Mouse (Mus musculus) hindbrain, embryonic 11.5 days (tissue): ENCODE results near the gene Gsdma2. TPM values are rescaled to one million over a fixed set of nuclear protein-coding genes. Genes with fewer than 3 reads are reported as not detected.
"Not testable (repeated sequence)": the region's sequence is repeated elsewhere in the genome, so short reads cannot be mapped to it uniquely, and the experiment has no call there.

Experiments
- ATAC-seq: fragments of 200-750 bp; cut with Nextera tagmentation; 2 replicates; pipeline ENCODE4 v1.8.0; 2017; ENCODE audit warnings: mild to moderate bottlenecking, moderate TSS enrichment, moderate library complexity; ENCODE audit not compliant: low FRiP score
- DNase-seq: peaks from one replicate; pipeline ENCODE4 v3.0.0-alpha.2; 2015; ENCODE audit warnings: low spot score
- H3K27ac ChIP-seq: fragments of 300-500 bp; sonication (generic); 2 replicates; pipeline ENCODE4 v1.5.1; 2014; ENCODE audit warnings: mild to moderate bottlenecking, low read depth, low read length
- H3K27me3 ChIP-seq: fragments of 300-500 bp; sonication (generic); 2 replicates; pipeline ENCODE4 v1.6.1; 2014; ENCODE audit warnings: mild to moderate bottlenecking, low read length, moderate library complexity, mixed read lengths; ENCODE audit not compliant: control insufficient read depth, insufficient read depth
- H3K36me3 ChIP-seq: fragments of 300-500 bp; sonication (generic); 2 replicates; pipeline ENCODE4 v1.6.1; 2014; ENCODE audit warnings: mild to moderate bottlenecking, low read length, moderate library complexity, mixed read lengths; ENCODE audit not compliant: control insufficient read depth, insufficient read depth
- H3K4me1 ChIP-seq: fragments of 300-500 bp; sonication (generic); replicated peaks from 2 replicates; pipeline ENCODE4 v1.6.1; 2014; ENCODE audit warnings: low read length, mixed read lengths; ENCODE audit not compliant: control insufficient read depth, insufficient read depth
- H3K4me2 ChIP-seq: fragments of 300-500 bp; sonication (generic); replicated peaks from 2 replicates; pipeline ENCODE4 v1.6.1; 2014; ENCODE audit warnings: mild to moderate bottlenecking, low read depth, low read length
- H3K4me3 ChIP-seq: fragments of 300-500 bp; sonication (generic); 2 replicates; pipeline ENCODE4 v1.5.1; 2014; ENCODE audit warnings: low read depth, low read length
- H3K9ac ChIP-seq: fragments of 300-500 bp; sonication (generic); 2 replicates; pipeline ENCODE4 v1.6.1; 2014; ENCODE audit warnings: low read depth, low read length
- H3K9me3 ChIP-seq: fragments of 300-500 bp; sonication (generic); 2 replicates; pipeline ENCODE4 v1.6.1; 2016; ENCODE audit warnings: low read length; ENCODE audit not compliant: control insufficient read depth
- WGBS: fragments of 180-500 bp; shearing (Covaris S2); extraction: QIAGEN DNeasy Blood & Tissue Kit; methylation state at CpG from one replicate; pipeline ENCODE4 v1.1.7; 2014; 5-methylcytosine and 5-hydroxymethylcytosine counted together
- polyA plus RNA-seq: library from polyadenylated mRNA; unstranded; fragments of >200 nt; fragmentation: Nextera tagmentation; extraction: Ambion mirVana; gene quantifications from 2 replicates; pipeline ENCODE4 v1.2.1, GENCODE M21; 2014

The Gsdma2 gene
- polyA plus RNA-seq, 1 experiment from 2014 or later: not detected

DNA sequence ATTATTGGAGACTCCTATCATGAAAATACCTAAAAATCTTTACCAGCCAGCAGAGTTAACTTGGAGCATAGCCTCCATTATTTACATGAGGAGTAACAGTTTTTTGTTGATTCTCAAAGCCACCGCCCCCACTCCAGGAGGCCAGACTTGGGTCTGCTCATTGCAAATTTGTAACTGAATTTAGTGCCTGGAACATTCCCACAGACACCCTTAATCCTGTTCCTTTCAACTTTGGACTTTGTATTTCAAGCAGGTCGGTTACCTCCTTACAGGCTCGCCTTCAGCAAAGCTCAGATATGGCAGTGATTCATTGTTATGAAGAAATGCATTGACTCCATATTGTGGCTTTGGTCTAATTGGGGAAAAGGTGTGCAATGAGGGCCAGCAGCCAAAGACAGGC lies 1.8 kb upstream of the Gsdma2 start:
- ATAC-seq (no peak), DNase-seq (no peak)
- Histone ChIP-seq H3K27me3 (no peaks in the 10 kb centered on the region), H3K27ac (no peak overlapping the region), H3K4me1 (no peaks in the 10 kb centered on the region), H3K4me2 (no peak overlapping the region), H3K9me3 (no peaks in the 10 kb centered on the region), H3K36me3 (no peaks in the 10 kb centered on the region), H3K9ac (no peak overlapping the region), H3K4me3 (no peak overlapping the region)
- WGBS: 80% methylated on average over 3 of the region's 3 CpGs

DNA sequence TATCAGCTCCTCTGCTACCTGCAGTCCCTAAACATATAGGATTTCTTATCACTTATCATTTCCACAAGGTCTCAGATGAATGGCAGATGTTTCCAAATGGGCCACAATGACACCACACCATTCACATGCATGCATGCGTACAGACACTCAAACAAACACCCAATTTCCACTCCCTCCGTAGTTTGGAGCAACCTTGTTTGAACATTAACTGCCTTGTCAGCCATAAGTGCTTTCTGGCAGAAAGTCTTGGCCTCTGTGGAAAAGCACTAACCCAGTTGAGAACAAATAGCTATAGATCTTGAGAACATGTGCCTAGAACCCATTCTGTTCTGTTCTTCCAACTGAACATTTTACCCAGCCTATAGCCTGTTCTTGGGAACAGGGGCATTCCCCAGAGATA lies 613 bp upstream of the Gsdma2 start:
- no peak overlapping the region for H3K9ac ChIP-seq

DNA sequence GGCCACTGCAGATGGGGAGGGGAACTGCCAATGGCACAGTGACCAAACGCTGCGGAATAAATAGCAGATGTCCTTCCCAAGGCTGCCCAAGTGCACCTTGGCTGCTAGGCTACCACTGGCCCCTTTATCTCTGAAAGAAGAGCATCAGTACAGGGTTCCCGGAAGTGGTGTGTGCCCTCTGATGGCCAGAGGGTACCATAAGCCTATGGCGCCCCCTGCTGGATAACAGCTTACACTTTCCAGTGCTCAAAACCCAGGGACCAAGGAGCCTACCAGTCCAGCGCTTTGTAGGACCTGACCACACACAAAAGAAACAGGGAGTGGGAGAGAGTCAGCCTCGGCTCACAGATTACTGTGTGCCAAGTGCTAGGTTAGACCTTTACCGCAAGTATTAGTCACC lies 8.5 kb downstream of the Gsdma2 start:
- H3K9ac ChIP-seq, H3K36me3 ChIP-seq, H3K27me3 ChIP-seq, H3K4me3 ChIP-seq, H3K4me1 ChIP-seq, H3K4me2 ChIP-seq, H3K9me3 ChIP-seq, ATAC-seq, H3K27ac ChIP-seq: not testable (repeated sequence)
- 13% methylated on average over 7 of the region's 7 CpGs for WGBS
- DNase-seq: peak; percentile 65

More for the DNA sequence above, 613 bp upstream of the Gsdma2 start:
- no peaks in the 10 kb centered on the region for H3K4me1 ChIP-seq
- DNase-seq: no peak
- no peak overlapping the region for H3K27ac ChIP-seq
- H3K4me2 ChIP-seq: no peak overlapping the region
- H3K9me3 ChIP-seq: no peaks in the 10 kb centered on the region
- WGBS: 74% methylated on average over 2 of the region's 2 CpGs
- H3K27me3 ChIP-seq: no peaks in the 10 kb centered on the region
- H3K4me3 ChIP-seq: no peak overlapping the region
- ATAC-seq: no peak
- H3K36me3 ChIP-seq: no peaks in the 10 kb centered on the region

DNA sequence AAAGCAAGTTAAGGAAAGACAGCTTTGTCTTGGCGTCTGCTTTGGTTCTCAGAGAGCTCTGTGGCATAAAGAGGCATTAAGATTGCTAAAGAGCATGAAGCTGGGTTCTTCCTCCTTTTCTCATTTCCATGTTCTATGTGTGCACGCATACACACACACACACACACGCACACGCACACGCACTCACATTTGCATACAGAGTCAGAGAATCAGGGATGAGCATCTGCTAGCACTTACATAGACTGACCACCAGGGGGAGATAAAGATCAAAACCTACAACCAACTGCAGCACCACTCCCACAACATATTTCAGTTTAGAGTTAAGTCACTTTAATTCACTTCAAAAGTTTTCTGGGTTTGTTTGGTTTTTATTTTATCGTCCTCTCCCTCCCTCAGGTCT lies 14.0 kb downstream of the Gsdma2 start:
- 11% methylated on average over 6 of the region's 6 CpGs for WGBS
- Histone ChIP-seq H3K9ac (no peak overlapping the region), H3K4me2 (no peak overlapping the region; the same call in 1 of the 2 replicates), H3K9me3 (no peaks in the 10 kb centered on the region), H3K36me3 (no peaks in the 10 kb centered on the region), H3K27me3 (no peaks in the 10 kb centered on the region), H3K27ac (no peak overlapping the region), H3K4me3 (no peak overlapping the region), H3K4me1 (no peaks in the 10 kb centered on the region)
- DNase-seq (peak; percentile 76), ATAC-seq (no peak)

DNA sequence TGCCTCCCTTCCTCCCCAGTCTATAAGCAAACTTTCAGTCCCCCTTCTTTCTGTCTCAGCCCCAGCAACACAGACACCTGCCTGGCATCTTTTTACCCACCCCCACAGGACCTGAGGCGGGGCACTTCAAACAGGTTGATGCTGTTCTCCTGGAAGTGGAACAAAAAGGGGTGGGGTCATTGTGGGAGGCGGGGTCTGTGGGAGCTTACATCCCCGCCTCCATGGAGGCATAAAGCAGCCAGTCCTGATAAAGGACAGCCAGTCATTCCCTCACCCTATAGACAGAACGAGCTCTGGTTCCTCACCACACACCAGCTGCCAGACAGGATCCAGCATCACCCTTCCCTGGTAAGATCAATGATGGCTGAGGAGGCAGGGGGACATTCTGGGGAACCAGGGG lies 17.5 kb downstream of the Gsdma2 start, which contains the start of gene Gsdma:
TSS of gene Gsdma (plus strand) at position 261 of the 400 bp plus-strand sequence.
- Histone ChIP-seq H3K4me1 (no peaks in the 10 kb centered on the region), H3K9me3 (no peaks in the 10 kb centered on the region), H3K27me3 (peaks cover 5% of the 10 kb centered on the region; the same call in 1 of the 2 replicates), H3K9ac (no peak within 1 kb of the TSS), H3K27ac (no peak within 1 kb of the TSS), H3K4me3 (no peak within 1 kb of the TSS), H3K36me3 (no peaks in the 10 kb centered on the region), H3K4me2 (no peak within 1 kb of the TSS)
- WGBS: 27% methylated on average over 4 of the region's 4 CpGs
- DNase-seq (no peak), ATAC-seq (no peak)

DNA sequence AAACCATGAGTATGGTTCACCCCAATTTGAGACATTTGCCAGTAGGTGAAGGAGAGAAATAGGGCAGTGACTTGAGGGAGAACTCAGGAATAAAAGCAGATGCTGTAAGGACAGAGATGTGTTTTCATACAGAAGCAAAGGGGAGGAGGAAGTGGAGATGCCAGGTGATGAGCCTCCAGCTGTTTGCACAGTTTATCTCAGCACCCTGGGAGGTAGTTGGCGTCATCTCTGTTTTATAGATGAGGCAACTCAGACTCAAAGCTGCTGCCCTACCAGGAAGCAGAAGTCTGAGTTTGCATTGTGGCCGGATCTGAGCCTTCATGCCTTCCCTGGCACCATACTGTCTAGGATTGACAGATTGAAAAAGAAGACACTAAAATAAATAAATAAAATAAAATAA lies 22.4 kb downstream of the Gsdma2 start:
- Histone ChIP-seq H3K4me2 (no peak overlapping the region), H3K36me3 (no peaks in the 10 kb centered on the region), H3K27ac (no peak overlapping the region), H3K9me3 (no peaks in the 10 kb centered on the region), H3K27me3 (peaks cover 5% of the 10 kb centered on the region; the same call in 1 of the 2 replicates), H3K4me1 (no peaks in the 10 kb centered on the region), H3K4me3 (no peak overlapping the region), H3K9ac (no peak overlapping the region)
- 75% methylated on average over 2 of the region's 2 CpGs for WGBS
- no peak for DNase-seq
- ATAC-seq: no peak

DNA sequence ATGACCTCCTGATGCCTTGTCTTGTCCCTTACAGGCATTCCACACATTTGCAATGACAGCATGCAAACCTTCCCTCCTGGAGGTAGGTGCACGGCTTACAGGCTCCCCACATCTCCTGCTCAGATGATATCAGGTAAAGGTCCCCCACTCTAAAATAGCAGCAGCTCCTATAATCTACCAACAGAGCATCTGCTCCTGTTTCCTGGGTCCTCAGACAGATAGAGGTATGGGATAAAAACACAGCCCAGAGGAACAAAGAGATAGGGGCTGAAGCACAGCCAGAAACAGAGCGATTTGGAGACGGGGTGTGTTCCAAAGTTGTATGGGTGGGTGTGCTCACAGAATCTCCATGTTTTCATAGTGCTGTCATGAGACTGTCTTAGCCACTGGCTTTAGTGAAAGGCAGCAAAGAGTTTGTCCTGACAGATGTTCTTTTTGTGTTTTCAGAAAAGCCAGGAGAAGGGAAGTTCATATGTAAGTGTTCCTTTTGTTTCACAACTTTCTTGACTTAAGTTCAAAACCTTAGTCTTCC lies 24.8 kb downstream of the Gsdma2 start:
- no peak for ATAC-seq
- Histone ChIP-seq H3K4me2 (no peak overlapping the region), H3K4me3 (no peak overlapping the region), H3K9ac (no peak overlapping the region), H3K9me3 (no peaks in the 10 kb centered on the region), H3K36me3 (no peaks in the 10 kb centered on the region), H3K4me1 (no peaks in the 10 kb centered on the region), H3K27ac (no peak overlapping the region), H3K27me3 (peaks cover 5% of the 10 kb centered on the region; the same call in 1 of the 2 replicates)
- 71% methylated on average over 3 of the region's 3 CpGs for WGBS
- no peak for DNase-seq

DNA sequence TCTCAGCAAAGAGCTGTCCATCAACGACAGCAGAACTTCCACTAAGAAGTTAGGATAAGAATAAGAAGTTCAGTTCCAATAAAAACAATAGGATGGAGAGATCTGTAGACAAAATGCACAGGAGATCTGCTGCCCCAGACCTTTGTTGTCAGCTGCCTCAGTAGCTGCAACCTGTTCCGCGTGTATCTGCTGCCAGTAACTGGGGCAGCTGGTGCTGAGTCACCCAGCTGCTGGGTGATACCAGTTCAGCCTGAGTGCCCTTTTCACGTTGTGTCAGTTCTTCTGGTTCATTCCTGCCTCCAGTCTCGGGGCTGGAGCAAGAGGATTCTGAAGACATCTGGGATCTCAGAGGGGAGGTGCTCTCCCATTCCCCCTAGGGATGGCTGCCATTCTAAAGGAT lies 25.3 kb downstream of the Gsdma2 start:
- H3K9me3 ChIP-seq: no peaks in the 10 kb centered on the region
- no peak overlapping the region for H3K4me2 ChIP-seq
- 69% methylated on average over 5 of the region's 5 CpGs for WGBS
- H3K4me3 ChIP-seq: no peak overlapping the region
- H3K27ac ChIP-seq: no peak overlapping the region
- DNase-seq (no peak), ATAC-seq (no peak)
- H3K9ac ChIP-seq: no peak overlapping the region
- no peaks in the 10 kb centered on the region for H3K4me1 ChIP-seq
- H3K36me3 ChIP-seq: no peaks in the 10 kb centered on the region
- peaks cover 5% of the 10 kb centered on the region; the same call in 1 of the 2 replicates for H3K27me3 ChIP-seq

DNA sequence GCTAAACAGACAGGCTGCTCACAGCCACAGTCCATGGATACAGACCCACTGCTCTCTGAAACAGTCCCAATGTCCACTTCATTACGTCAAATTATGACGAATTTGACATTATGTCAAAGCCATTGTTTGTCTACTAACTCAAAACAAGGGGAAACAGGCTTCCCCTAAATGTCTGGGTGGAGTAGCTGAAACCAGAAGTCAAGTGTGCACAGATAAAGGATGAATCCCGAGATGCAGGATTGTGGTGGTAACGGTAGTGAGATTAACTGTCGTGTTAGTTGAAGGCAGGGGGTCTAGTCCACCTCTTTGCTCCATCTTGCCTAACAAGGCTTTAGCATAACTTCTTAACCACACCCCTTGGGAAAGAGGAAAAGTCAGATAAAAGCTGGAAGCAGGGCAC lies 25.9 kb downstream of the Gsdma2 start:
- Histone ChIP-seq H3K9ac (no peak overlapping the region), H3K4me1 (no peaks in the 10 kb centered on the region), H3K4me2 (no peak overlapping the region), H3K9me3 (no peaks in the 10 kb centered on the region), H3K36me3 (no peaks in the 10 kb centered on the region), H3K27ac (no peak overlapping the region), H3K4me3 (no peak overlapping the region), H3K27me3 (peaks cover 5% of the 10 kb centered on the region; the same call in 1 of the 2 replicates)
- WGBS: 92% methylated on average over 5 of the region's 5 CpGs
- DNase-seq (no peak), ATAC-seq (no peak)
